Mouse (Mus musculus): ENCODE data around the gene Ubr1. TPM values are rescaled to one million over a fixed set of nuclear protein-coding genes. Genes with fewer than 3 reads are reported as not detected.

The Ubr1 gene
- polyA plus RNA-seq, 1 experiment from 2014 or later: 21.8 TPM

DNA sequence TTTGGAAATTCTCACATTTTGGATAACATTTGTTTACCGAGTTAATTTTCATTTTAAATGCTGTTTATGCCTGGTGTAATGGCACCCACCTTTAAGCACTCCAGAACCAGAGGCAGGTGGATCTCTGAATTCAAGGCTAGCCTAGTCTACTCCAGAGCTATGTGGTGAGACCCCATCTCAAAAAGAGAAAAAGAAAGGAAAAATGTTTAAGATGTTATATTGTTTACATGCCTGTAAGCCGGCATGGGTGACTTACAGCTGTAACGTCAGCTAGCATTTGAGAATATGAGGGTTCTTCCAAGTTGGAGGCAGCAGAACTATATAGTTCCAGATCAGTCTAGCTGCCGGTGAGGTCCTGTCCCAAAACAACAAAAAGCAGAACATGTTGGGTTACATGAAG lies 1.3 kb upstream of the Ubr1 start:
- ATAC-seq (ENCODE audit: insufficient number of reproducible peaks, low FRiP score, low TSS enrichment, low read depth): no peak
- Histone ChIP-seq H3K27ac (no peak overlapping the region), H3K27me3 (peaks cover 5% of the 10 kb centered on the region; the same call in 1 of the 2 replicates), H3K4me3 (no peak overlapping the region), H3K36me3 (no peaks in the 10 kb centered on the region), H3K9me3 (no peaks in the 10 kb centered on the region), H3K9ac (no peak overlapping the region), H3K4me1 (peaks cover 4% of the 10 kb centered on the region; the same call in 1 of the 2 replicates), H3K4me2 (no peak overlapping the region)
- 86% methylated on average over 4 of the region's 4 CpGs for WGBS

DNA sequence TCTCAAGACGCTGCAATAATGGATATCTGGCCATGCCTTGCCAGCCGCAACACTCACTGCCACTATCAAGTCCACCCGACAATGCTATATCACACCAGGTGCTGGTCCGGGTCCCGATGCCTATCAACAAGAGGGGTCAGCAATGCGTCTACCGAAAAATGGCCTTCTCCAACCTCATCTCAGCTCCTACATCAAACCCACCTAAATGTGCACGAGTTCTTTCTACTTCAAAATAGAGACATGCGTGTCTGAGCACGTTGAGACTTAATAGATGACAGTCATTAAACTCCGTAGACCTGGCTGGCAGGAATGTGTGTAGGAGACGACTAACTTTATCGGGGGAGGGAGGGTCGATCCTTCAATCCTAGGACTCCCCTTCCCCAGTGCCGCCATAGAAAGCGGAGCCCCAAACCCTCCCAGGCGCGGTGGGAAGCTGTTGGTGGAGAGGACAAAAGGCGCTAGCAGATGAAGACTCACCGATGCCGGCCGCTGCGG lies 423 bp downstream of the Ubr1 start:
- Histone ChIP-seq H3K4me2 (peak overlapping the region; percentile 56), H3K4me1 (peaks cover 4% of the 10 kb centered on the region; the same call in 1 of the 2 replicates), H3K9me3 (no peaks in the 10 kb centered on the region), H3K27ac (peak overlapping the region; percentile 81), H3K4me3 (peak overlapping the region; percentile 76), H3K27me3 (peaks cover 5% of the 10 kb centered on the region; the same call in 1 of the 2 replicates), H3K9ac (peak overlapping the region; percentile 53), H3K36me3 (no peaks in the 10 kb centered on the region)
- ATAC-seq (ENCODE audit: insufficient number of reproducible peaks, low FRiP score, low TSS enrichment, low read depth): no peak; the same call in 1 of the 2 replicates
- under 1% methylated on average over 23 of the region's 23 CpGs for WGBS

DNA sequence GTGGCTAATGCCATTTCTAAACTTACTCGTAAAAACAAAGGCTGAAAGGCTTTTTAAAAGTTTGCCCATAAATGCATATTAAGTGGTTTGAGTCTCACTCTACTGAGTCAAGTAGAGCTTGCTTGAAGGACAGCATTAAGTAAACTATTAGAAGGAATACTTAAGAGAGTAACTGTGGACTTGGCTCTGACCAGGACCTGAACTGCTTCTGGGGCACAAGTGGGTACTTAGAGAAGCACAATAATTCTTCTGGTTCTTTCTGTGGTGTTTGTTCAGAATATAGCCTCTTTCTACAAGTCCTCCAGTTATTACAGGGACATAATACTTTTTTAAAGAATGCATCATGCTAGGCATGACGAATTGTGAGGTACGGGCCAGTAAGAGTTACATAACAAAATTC lies 5.0 kb downstream of the Ubr1 start:
- Histone ChIP-seq H3K27ac (no peak overlapping the region), H3K4me1 (peaks cover 4% of the 10 kb centered on the region; the same call in 1 of the 2 replicates), H3K4me2 (no peak overlapping the region), H3K4me3 (no peak overlapping the region), H3K27me3 (no peaks in the 10 kb centered on the region), H3K36me3 (0 out of 2 replicates have a peak, but pooled peaks cover 4% of the 10 kb centered on the region), H3K9ac (no peak overlapping the region), H3K9me3 (no peaks in the 10 kb centered on the region)
- ATAC-seq (ENCODE audit: insufficient number of reproducible peaks, low FRiP score, low TSS enrichment, low read depth): no peak
- WGBS: 90% methylated on average over 3 of the region's 3 CpGs

DNA sequence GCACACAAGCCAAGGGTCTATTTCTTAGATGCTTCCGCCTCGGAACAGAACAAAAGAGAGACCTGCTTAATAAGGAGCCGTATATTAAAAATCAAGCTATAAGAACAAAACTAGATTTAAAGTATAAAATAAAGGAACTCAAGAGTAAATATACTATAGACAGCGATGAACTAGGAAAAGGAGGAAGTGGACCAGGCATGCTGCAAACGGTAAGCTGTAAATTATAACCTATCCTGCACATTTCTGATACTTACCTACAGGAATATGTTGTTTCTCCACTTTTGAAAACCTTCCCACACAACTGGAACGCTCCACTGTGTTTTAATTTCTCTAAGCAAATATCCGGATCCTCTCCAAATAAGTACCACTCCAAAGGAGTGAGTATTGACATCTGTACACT lies 7.4 kb downstream of the Ubr1 start:
- H3K36me3 ChIP-seq: 0 out of 2 replicates have a peak, but pooled peaks cover 15% of the 10 kb centered on the region
- H3K27me3 ChIP-seq: no peaks in the 10 kb centered on the region
- 93% methylated on average over 7 of the region's 7 CpGs for WGBS
- ATAC-seq (ENCODE audit: insufficient number of reproducible peaks, low FRiP score, low TSS enrichment, low read depth): no peak
- H3K4me3 ChIP-seq: no peak overlapping the region
- no peak overlapping the region for H3K27ac ChIP-seq
- H3K9ac ChIP-seq: no peak overlapping the region
- H3K9me3 ChIP-seq: no peaks in the 10 kb centered on the region
- no peak overlapping the region for H3K4me2 ChIP-seq
- no peaks in the 10 kb centered on the region for H3K4me1 ChIP-seq

DNA sequence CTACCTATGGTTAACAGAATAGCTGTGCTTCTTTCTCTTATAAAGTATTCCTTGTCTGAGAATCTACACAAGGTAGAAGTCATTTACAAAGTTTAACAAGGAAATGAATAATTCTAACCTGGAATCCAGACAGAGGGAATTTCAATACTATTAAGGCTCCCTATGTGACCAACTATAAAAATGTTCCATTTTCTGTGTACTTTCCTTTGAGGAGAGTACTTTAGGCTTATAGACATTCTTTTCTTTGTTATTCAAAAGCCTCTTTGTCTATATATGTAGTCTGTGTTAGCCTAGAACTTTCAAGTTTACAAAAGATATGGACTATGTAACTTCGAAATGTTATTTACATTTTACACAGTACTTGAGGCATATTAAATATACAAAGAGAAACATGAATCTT lies 10.3 kb downstream of the Ubr1 start:
- Histone ChIP-seq H3K4me3 (no peak overlapping the region), H3K9ac (no peak overlapping the region), H3K4me2 (no peak overlapping the region), H3K4me1 (no peaks in the 10 kb centered on the region), H3K27me3 (no peaks in the 10 kb centered on the region), H3K9me3 (no peaks in the 10 kb centered on the region), H3K27ac (no peak overlapping the region), H3K36me3 (peaks cover 18% of the 10 kb centered on the region; the same call in 1 of the 2 replicates)
- ATAC-seq (ENCODE audit: insufficient number of reproducible peaks, low FRiP score, low TSS enrichment, low read depth): no peak
- WGBS: 96% methylated on average over 1 of the region's 1 CpGs

DNA sequence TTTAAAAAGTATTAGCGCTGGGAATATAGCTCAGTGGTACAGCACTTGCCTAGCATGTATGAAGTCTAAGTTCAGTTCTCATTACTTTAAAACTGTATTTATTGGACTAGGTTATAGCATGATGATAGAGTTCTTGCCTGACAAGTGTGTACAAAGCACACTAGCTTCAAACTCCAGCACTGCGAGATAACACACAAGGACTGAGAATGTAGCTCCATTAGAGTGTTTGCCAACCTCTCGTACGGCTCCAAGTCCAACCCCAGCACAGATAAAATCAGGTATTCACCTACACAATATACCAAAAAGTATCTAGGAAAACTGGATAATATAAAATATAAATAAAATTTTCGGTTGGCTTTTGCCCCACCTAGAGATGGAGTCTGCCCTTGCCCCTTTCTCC lies 10.7 kb downstream of the Ubr1 start:
- no peak for ATAC-seq (ENCODE audit: insufficient number of reproducible peaks, low FRiP score, low TSS enrichment, low read depth)
- H3K36me3 ChIP-seq: peaks cover 22% of the 10 kb centered on the region
- H3K9me3 ChIP-seq: no peaks in the 10 kb centered on the region
- H3K27ac ChIP-seq: no peak overlapping the region
- no peak overlapping the region for H3K4me2 ChIP-seq
- no peaks in the 10 kb centered on the region for H3K27me3 ChIP-seq
- H3K9ac ChIP-seq: no peak overlapping the region
- H3K4me1 ChIP-seq: no peaks in the 10 kb centered on the region
- H3K4me3 ChIP-seq: no peak overlapping the region
- 94% methylated on average over 5 of the region's 5 CpGs for WGBS

DNA sequence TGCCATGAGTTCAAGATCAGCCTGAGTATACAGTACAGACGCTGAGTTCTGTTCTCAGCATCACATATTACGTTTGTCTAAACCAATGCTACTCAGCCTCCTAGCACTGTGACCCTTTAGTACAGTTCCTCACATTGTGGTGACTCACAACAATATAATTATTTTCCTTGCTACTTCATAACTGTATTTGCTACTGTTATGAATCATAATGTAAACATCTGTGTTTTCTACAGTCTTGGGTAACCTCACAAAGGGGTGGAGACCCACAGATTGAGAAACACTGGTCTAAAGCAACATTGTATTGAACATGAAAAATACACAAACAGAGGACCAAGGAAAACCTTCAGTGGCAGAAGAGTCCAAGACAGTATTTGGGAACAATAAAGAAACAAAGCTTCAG lies 11.2 kb downstream of the Ubr1 start:
- Histone ChIP-seq H3K36me3 (peaks cover 27% of the 10 kb centered on the region), H3K27ac (no peak overlapping the region), H3K4me3 (no peak overlapping the region), H3K4me1 (no peaks in the 10 kb centered on the region), H3K9me3 (no peaks in the 10 kb centered on the region), H3K9ac (no peak overlapping the region), H3K4me2 (no peak overlapping the region), H3K27me3 (no peaks in the 10 kb centered on the region)
- 95% methylated on average over 2 of the region's 2 CpGs for WGBS
- ATAC-seq (ENCODE audit: insufficient number of reproducible peaks, low FRiP score, low TSS enrichment, low read depth): no peak

DNA sequence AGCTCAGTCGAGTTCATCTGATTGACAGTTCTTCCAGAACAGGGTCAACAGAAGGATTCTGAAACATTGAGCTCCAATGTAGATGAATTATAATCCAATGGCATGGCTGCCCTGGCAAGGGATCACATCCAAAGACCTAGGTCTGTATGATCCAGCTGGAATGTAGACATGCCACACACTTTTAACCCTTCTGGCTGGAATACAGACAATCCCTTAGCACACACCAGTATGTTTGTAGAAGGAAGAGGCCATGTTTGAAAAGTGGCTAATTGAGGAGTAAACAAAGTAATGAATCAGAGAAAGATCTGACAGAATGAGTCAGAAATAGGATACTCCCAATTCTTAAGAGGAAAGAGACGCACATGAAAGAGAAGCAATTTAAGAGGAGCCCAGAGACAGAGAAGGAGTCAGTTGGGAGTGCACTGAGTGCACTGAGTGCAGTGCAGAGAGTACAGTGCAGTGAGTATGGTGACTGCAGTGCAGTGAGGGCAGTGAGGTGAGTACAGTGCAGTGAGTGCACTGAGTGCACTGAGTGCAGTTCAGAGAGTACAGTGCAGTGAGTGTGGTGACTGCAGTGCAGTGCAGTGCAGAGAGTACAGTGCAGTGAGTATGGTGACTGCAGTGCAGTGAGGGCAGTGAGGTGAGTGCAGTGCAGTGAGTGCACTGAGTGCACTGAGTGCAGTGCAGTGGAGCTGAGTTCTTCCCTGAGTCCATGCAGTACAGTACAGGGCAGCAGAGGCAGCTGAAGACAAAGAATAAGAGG lies 18.2 kb downstream of the Ubr1 start:
- no peak for ATAC-seq (ENCODE audit: insufficient number of reproducible peaks, low FRiP score, low TSS enrichment, low read depth)
- no peak overlapping the region for H3K4me3 ChIP-seq

DNA sequence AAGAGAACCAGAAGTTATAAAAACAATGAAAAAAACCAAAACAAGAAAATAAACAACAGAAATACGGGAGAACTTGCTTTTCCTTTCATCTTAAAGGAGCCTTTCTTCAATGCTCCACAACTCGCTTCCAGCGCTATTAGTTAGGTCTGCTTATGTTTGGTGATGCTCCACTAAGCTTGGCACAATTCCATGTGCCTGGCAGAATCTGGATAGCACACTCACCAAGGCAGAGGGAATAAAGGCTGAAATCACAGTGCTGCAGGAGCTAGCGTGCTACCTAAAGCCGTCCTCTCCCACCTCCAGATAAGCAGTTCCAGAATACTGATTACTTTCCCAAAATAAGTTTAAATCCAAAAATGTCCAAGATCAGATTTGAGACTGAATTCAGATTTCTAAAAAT lies 19.3 kb downstream of the Ubr1 start:
- Histone ChIP-seq H3K36me3 (peaks cover 45% of the 10 kb centered on the region), H3K27ac (no peak overlapping the region), H3K9ac (no peak overlapping the region), H3K4me3 (no peak overlapping the region), H3K4me1 (no peaks in the 10 kb centered on the region), H3K27me3 (no peaks in the 10 kb centered on the region), H3K4me2 (no peak overlapping the region), H3K9me3 (no peaks in the 10 kb centered on the region)
- ATAC-seq (ENCODE audit: insufficient number of reproducible peaks, low FRiP score, low TSS enrichment, low read depth): no peak
- WGBS: 86% methylated on average over 5 of the region's 5 CpGs

More for the DNA sequence above, 18.2 kb downstream of the Ubr1 start:
- Histone ChIP-seq H3K9me3 (no peaks in the 10 kb centered on the region), H3K9ac (no peak overlapping the region), H3K36me3 (peaks cover 35% of the 10 kb centered on the region), H3K27me3 (no peaks in the 10 kb centered on the region), H3K4me1 (no peaks in the 10 kb centered on the region), H3K4me2 (no peak overlapping the region), H3K27ac (no peak overlapping the region)
- WGBS: 80% methylated on average over 2 of the region's 2 CpGs

DNA sequence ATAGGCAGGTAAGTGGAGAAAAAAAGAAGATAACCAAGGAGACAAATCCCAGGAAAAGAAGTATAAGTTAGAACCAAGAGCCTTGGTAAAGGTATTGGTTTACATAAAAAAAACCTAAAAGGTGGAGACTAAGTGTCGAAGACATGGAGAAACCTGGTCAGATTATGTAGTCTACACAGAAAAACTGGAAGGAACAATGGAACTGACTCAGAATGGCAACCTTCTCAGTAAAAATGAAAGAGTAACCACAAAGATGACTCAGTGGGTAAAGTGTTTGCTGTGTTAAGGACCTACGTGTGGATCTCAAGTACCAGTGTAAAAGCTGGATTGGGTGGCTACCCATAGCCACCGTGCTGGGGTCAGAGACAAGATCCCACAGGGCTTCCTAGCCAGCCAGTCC lies 37.5 kb downstream of the Ubr1 start:
- H3K4me3 ChIP-seq: no peak overlapping the region
- no peak for ATAC-seq (ENCODE audit: insufficient number of reproducible peaks, low FRiP score, low TSS enrichment, low read depth)
- H3K27ac ChIP-seq: no peak overlapping the region
- H3K36me3 ChIP-seq: peaks cover 50% of the 10 kb centered on the region
- H3K27me3 ChIP-seq: no peaks in the 10 kb centered on the region
- no peaks in the 10 kb centered on the region for H3K9me3 ChIP-seq
- H3K4me1 ChIP-seq: no peaks in the 10 kb centered on the region
- H3K4me2 ChIP-seq: no peak overlapping the region
- no peak overlapping the region for H3K9ac ChIP-seq
- 94% methylated on average over 3 of the region's 3 CpGs for WGBS

DNA sequence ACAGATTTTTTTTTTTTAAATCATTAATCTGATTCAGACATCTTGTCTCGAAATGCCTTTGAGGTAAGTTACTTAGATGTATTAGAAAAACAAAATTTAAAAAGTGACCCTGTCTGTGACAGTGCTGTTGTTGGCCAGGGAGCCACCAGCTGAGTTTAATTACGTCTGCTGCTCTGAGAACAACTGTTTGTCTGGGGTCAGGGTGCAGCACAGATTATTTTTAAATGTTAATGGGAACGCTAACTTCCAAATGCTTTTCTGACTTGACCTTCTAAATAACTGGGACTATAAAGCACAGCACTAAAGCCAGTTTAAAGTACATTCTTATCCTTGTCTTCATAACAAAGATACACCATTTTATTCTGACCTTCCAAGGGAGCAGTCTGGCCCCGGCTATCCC lies 61.0 kb downstream of the Ubr1 start:
- no peak overlapping the region for H3K27ac ChIP-seq
- H3K36me3 ChIP-seq: peaks cover 31% of the 10 kb centered on the region
- no peaks in the 10 kb centered on the region for H3K9me3 ChIP-seq
- no peaks in the 10 kb centered on the region for H3K4me1 ChIP-seq
- H3K4me2 ChIP-seq: no peak overlapping the region
- 55% methylated on average over 4 of the region's 4 CpGs for WGBS
- H3K9ac ChIP-seq: no peak overlapping the region
- no peak for ATAC-seq (ENCODE audit: insufficient number of reproducible peaks, low FRiP score, low TSS enrichment, low read depth)
- H3K4me3 ChIP-seq: no peak overlapping the region
- no peaks in the 10 kb centered on the region for H3K27me3 ChIP-seq

DNA sequence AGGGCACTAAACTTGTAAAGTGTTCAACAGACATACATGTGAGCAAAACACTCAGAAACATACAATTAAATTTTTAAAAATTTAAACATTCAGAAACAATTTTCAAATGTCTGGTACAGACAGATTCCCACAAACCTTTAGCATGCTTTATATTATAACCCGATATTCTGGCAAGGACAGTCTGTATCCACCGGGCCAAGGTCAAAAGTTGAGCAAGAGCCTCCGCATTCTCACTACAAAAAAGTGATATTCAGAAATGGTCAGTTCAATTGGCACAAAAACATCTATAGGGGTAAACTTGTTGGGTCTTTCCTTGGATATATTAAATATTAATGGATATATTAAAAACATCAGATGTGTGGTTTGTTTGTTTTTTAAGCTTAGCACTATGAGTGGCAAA lies 74.2 kb downstream of the Ubr1 start:
- no peak for ATAC-seq (ENCODE audit: insufficient number of reproducible peaks, low FRiP score, low TSS enrichment, low read depth)
- Histone ChIP-seq H3K4me1 (no peaks in the 10 kb centered on the region), H3K4me3 (no peak overlapping the region), H3K9ac (no peak overlapping the region), H3K27me3 (no peaks in the 10 kb centered on the region), H3K9me3 (no peaks in the 10 kb centered on the region), H3K27ac (no peak overlapping the region), H3K36me3 (peaks cover 79% of the 10 kb centered on the region), H3K4me2 (no peak overlapping the region)
- WGBS: 97% methylated on average over 3 of the region's 3 CpGs
